Mouse (Mus musculus) layer of hippocampus, adult 2 months (tissue): ENCODE results near the gene Phxr2. TPM values are rescaled to one million over a fixed set of nuclear protein-coding genes. Genes with fewer than 3 reads are reported as not detected.

Experiments used
- DNase-seq, 2 experiments: peaks; one replicate each; pipeline ENCODE4 v3.0.0; 2022; ENCODE audit warnings: low spot score in 2 of 2
- H3K27ac ChIP-seq: fragments of 200-600 bp; 2 replicates; pipeline ENCODE4 v1.8.1; 2022
- H3K4me3 ChIP-seq: fragments of 200-600 bp; 2 replicates; pipeline ENCODE4 v1.8.1; 2022; ENCODE audit warnings: mild to moderate bottlenecking
- CTCF ChIP-seq: fragments of 200-600 bp; conservative IDR thresholded peaks from 2 replicates; pipeline ENCODE4 v1.8.1; 2022; ENCODE audit warnings: antibody characterized with exemption, mild to moderate bottlenecking, moderate library complexity
- total RNA-seq, 2 experiments: library from RNA; stranded (reverse); gene quantifications; 2 replicates each; pipeline ENCODE4 v1.2.3; 2021

Phxr2 gene
- total RNA-seq, 2 experiments from 2014 or later = not detected

DNA sequence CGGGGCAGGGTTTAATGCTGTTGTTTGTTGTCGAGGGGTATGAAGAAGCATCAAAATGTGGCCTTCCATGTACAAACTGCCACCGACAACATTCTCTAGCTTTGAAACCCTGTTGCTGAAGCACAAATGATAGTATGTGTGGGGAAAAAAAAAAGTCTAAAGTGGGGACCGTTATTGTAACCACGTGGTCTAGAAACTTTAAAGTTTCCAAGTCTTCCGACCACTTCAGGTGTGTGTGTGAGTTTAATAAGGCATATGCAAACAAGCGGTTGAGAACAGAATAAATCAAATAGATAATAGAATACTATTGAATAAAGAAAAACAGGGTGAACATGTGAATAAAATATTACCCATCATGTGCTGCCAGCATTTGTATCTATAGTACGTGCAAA, 19.8 kb downstream of the Phxr2 start:
- no peak for DNase-seq
- Histone ChIP-seq H3K4me3 (peak overlapping the region; percentile 95), H3K27ac (peak overlapping the region; percentile 97)
- no peak for TF ChIP-seq CTCF

DNA sequence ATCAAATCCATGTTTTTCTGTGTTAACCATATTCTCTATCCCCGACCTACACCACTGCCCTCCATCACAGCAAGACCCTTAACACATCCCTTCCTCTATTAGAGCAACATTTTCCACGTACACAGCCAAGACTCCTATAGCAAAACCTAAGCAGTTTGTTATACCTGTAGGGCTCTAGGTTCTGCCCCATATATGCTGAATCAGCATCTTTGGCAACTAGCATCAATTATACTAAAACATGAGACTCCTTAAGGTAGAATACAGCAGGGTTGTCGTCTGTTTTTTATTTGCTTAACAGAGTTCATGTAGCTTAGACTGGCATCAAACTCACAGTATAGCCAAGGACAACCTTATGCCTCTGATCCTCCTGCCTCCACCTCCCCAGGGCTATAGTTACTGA, 20.6 kb downstream of the Phxr2 start:
- H3K27ac ChIP-seq = no peak overlapping the region
- TF ChIP-seq CTCF = no peak
- no peak for DNase-seq
- no peak overlapping the region for H3K4me3 ChIP-seq

DNA sequence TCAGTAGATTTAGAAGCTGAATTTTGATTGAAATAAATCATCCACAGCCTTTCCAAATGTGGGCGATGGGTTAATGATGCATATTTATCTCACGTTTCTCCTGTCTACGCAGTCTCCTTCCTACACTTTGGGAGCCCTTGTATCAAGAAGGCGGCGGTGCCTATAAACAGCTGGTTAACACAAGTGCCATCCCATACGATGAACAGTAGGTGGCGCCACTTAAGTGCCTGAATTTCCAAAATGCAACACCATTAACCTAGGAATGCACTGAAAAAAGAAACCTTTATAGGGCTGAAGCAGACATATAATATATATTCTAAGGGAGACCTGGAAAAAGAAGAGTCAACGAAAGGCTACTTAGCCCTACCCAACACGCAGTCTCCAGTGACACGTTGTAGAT, 28.8 kb downstream of the Phxr2 start:
- TF ChIP-seq CTCF = peak; percentile 95
- Histone ChIP-seq H3K4me3 (no peak overlapping the region), H3K27ac (no peak overlapping the region)
- DNase-seq = peak; percentile 45 to 64

DNA sequence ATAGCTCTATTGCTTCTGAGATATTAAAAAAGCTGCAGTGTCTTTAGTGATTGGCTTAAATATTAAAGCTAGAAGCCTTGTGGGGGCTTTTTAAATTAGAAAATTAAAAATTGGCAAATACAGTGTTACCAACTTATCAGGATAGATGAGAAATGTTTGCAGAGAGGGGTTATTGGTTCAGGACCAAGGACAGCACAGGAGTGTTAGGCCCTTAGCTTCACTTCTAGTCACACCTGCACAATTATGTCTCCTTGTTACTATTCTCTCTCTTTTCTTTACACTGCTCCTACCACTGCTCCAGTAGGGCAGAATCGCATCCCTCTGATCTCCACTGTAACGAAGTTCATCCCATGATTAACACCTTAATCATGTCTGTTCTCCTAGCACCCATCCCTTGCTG, 31.0 kb downstream of the Phxr2 start:
- no peak overlapping the region for H3K27ac ChIP-seq
- no peak for TF ChIP-seq CTCF
- no peak overlapping the region for H3K4me3 ChIP-seq
- DNase-seq = no peak

DNA sequence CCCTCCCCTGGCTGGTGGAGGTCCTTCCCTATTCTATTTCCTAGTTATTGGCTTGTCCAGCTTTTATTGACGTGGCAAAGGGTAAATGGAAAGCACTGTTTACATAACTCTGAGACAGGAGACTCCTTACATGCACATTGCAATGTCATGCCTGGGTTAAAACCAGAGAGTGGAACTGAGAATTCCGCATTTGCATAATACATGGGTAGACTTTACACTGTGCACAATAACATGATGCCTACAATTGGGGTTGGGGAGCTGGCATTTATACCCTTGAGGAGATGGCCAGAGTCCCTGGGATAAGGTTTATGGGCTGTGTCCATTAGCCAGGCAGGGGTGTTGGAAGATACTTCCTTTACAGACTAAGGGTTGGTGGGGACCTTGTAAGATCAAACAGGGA, 32.8 kb downstream of the Phxr2 start:
- no peak overlapping the region for H3K4me3 ChIP-seq
- no peak overlapping the region for H3K27ac ChIP-seq
- no peak for TF ChIP-seq CTCF
- DNase-seq = no peak

DNA sequence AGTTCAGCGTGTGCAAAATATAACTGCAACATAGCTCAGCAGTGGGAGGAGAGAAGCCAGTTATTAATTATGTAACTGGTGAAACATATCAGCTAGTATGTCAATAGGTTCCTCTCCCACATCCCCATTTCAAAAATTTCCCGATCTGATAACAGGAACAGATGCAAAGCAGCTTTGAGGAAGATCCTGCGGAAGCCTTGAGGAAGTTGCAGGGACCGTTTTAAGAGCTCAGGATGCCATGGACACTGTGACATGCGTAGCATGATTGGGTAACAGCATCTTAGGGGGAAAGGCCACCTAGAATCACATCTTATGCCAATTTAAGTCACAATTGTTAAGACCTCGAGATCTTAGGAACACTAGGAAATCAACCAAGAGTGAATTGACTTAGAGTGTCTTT, 36.2 kb downstream of the Phxr2 start:
- TF ChIP-seq CTCF = no peak
- H3K27ac ChIP-seq = no peak overlapping the region
- H3K4me3 ChIP-seq = no peak overlapping the region
- peak in 1 of 2 experiments; percentile 6 for DNase-seq

DNA sequence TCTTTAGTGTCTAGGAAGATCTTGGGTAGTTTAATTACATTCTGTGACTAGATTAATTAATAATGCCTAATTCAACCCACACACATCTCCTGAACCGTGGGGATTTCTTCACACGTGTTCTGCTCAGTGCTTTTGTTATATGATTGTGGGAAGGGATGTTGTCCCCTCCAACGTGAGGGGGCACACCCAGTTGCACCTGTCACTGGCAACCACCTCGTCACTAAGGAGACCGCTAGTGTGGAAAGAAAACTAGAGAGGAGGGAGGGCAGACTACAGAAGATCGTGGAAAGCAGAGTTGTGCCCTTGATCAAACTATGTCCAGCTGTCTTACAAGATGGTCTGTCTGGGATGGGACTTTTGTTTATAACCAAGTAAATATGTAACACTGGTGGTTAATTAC, 40.1 kb downstream of the Phxr2 start:
- no peak for TF ChIP-seq CTCF
- no peak overlapping the region for H3K4me3 ChIP-seq
- H3K27ac ChIP-seq = no peak overlapping the region
- DNase-seq = peak in 1 of 2 experiments; percentile 5

DNA sequence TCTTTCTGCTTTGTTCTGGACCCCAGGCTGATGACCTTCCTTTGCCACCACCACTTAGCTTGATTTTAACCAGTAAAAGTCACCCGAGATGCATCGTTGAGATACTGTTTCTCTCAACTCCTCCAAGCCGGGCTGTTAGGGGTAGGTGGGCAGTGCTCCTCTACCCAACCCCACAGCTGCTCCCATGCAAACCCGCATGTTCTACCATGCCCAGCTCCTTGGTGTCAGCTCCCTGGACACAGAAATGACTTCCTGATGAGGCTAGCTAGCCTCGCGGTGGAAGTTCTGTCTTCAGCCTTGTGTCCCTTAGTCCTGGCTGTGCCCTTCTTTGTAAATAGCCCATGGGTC, 40.9 kb downstream of the Phxr2 start:
- no peak for DNase-seq
- Histone ChIP-seq H3K27ac (no peak overlapping the region), H3K4me3 (no peak overlapping the region)
- TF ChIP-seq CTCF = no peak

DNA sequence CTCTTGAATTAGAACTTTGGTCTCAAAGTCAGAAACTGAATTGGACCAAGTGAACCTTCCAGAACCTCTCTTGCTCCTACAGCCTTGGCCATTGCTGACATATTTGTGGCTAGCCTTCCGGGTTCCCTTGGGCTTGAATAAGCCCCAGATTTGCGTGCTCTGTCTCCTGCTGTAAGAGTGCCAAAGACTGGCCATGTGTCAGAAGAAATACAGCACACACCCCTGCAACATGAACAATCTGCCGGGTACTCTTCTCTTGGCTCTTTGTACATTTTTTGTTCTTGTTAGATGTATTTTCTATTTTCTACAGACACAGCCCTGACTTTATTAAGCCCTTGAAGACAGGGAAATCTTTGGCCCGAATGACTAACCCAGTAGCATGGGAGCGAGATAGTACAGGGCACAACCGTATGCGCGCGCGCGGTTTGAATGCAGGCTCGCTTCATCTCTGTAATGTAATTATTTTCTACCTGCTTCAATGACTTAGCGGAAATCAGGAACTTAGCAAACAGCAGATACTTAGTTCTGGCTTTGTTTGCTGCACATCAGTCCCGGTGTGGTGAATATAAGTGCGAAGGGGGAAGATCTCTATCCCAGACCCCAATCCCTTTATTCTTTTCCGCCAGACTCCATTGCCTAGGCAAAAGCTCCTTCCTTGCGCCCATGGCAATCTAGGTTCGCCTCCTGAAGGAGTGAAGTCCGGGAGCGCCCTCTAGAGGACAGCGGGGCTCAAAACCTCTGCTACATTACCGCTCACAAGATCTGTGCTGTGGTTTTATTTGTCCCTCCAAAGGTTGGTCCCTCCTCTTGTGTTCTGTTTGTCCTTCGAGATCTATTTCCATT, 41.5 kb downstream of the Phxr2 start:
- peak; percentile 89 to 94 for DNase-seq
- Histone ChIP-seq H3K27ac (no peak overlapping the region), H3K4me3 (no peak overlapping the region)
- TF ChIP-seq CTCF = peak; percentile 96

DNA sequence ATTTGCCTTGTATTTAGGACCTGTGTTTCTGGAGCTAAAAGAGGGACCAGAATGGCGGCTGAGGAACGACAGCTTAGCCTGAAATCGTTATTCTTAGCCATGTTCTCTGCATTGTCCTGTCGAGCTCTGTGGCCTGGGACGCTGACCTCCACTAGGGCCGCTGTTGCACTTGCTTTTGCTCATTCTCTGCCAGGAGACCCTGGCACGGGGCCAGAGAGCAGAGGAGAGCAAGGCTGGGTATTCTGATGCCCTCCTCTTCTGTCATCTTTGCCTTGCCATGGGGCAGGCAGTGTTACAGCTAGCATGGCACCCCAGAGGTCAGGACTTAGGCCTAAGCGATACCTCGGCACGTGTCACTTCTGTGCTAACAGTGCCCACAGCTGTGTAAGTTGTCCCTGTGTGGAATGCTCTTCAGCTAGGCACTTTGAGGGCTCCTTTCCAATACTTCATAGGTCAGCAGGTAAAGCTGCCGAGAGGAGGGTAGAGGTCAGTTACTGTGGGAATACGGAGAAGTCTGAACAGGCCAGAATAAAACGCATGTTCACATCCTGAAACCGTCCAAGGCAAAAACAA, 42.6 kb downstream of the Phxr2 start:
- DNase-seq = peak in 1 of 2 experiments; percentile 7
- no peak for TF ChIP-seq CTCF
- Histone ChIP-seq H3K27ac (no peak overlapping the region), H3K4me3 (no peak overlapping the region)

DNA sequence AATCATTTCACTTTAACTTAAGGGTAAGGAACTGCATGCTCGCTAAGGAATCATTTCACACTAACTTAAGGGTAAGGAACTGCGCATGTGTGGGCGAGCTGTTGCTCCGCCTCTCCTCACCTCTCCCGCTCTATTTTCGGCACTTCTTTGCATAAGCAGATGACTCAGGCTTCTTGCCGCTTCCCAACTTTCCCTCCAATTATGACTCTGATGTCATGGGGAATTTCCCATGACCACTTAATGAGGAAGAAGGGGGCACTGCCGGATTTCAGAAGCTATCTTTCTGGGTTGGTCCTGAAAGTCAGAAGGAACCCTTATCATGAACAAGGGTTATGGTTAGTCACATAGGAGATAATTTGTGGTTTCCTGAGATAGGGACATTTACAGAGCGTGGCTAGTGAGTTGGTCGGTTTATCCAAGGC, 44.5 kb downstream of the Phxr2 start:
- H3K27ac ChIP-seq = no peak overlapping the region
- H3K4me3 ChIP-seq = no peak overlapping the region
- TF ChIP-seq CTCF = no peak
- DNase-seq = peak in 1 of 2 experiments; percentile 31

DNA sequence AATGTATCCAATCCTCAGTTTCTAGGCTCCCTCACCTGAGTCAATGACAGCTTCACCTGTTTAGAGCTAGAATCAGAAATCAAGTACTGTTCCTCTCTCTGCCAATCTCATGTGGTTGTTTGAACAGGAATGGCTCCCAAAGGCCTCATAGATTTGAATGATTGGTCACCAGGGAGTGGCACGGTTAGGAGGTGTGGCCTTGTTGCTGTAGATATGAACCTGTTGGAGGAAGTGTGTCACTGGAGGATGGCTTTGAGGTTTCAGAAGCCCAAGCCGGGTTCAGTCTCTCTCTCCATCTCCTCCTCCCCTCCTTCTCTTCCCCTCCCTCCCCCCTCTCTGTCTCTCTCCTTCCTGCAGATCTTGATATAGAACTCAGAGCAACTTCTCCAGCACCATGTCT, 47.5 kb downstream of the Phxr2 start:
- DNase-seq = no peak
- no peak overlapping the region for H3K4me3 ChIP-seq
- no peak for TF ChIP-seq CTCF
- H3K27ac ChIP-seq = no peak overlapping the region

DNA sequence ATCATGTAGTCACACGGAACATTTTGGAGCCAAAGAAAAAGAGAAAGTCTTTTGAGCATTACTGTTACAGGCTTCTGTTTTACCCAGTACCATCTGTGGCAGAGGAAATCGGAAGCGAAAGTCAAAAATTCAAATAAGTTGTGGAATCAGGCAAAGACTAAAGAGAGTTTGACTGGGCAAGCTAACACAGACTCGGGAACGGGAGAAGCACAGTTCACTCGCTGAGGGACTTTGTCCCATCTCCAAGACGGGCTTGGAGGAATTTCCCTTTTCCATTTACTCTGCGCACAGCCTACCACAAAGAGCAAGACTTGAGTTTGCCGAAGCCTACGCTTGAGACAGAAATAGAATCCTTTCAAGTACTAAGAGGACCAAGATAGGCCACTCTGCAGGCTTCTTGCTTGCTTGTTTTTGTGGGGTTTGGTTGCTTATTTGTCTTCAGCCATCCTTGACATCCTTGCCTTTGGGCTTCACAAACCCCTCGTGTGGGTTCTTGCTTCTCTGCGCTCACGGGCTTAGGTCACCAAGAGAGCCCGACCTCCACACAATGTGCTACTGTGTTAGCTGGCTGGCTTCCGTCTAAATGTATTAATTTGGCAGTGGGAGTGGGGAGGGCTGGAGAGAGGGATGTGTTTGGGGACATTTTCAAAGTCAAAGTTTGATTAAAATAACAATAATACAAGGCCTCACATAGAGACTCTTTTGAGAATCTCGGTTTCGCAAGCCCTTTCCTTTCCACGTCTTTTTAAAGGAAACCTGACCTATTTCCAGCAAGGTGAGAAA, 49.8 kb downstream of the Phxr2 start:
- DNase-seq = peak in 1 of 2 experiments; percentile 41
- H3K27ac ChIP-seq = peak overlapping the region; percentile 68
- no peak for TF ChIP-seq CTCF
- H3K4me3 ChIP-seq = peak overlapping the region; percentile 11; the same call in 1 of the 2 replicates

Other genes starting within 250 kb of the Phxr2 start
- 1,000 to 10,000 TPM; 1,026 to 1,053 TPM for gene Atp2b1, start 211.9 kb downstream of the Phxr2 start, total RNA-seq
- gene Poc1b, start 19.3 kb downstream of the Phxr2 start, total RNA-seq = 1 to 10 TPM; 6.0 to 6.1 TPM
- 1 to 10 TPM; 3.6 to 3.9 TPM for gene Galnt4, start 18.2 kb downstream of the Phxr2 start, total RNA-seq
- 10 to 100 TPM; 64.9 to 66.7 TPM for gene Dusp6, start 136.9 kb upstream of the Phxr2 start, total RNA-seq